Mouse (Mus musculus): ENCODE results near the gene Sertad2.

- TF ChIP-seq CTCF (IDR thresholded peaks at IDR 0.05; ENCODE audit: borderline replicate concordance, extremely low read depth, insufficient read depth, insufficient read length) = no peak
- no peak for TF ChIP-seq POLR2A (IDR thresholded peaks at IDR 0.05; ENCODE audit: borderline replicate concordance, extremely low read depth, insufficient read depth, insufficient read length, poor library complexity, severe bottlenecking)
These were observed 113.6 kb downstream of the Sertad2 start for GRCm38 (mm10) chr11:20656711-20657057.
